Mouse (Mus musculus): ENCODE data around the gene Phc2.

DNA sequence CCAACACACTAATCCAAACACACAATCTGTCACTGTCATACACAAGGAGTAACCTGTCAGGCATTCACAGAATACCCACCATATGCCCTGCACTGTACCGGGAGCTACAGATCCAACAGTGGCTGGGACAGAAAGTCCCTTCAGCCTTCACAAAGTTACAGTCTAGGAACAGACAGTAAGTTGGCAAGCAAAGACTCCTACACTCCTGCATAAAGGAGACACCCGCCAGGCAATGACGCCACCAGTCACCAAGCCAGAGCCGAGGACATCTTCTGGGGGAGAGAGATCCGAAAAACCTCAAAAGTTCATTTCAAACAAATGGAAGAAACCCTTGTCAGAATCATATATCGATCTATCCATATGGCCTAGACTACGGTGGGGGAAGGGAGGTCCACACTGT lies 47.9 kb upstream of the Phc2 start:
- TF ChIP-seq CTCF (IDR thresholded peaks at IDR 0.05; ENCODE audit: borderline replicate concordance, insufficient read depth, low read length) (no peak), POLR2A (IDR thresholded peaks at IDR 0.05; ENCODE audit: low read depth, low read length) (no peak)
